Mouse (Mus musculus) stomach, postnatal 0 days (tissue): ENCODE measurements around the gene Mdp1.

Experiments used
- CTCF ChIP-seq: IDR thresholded peaks from 2 replicates; pipeline ENCODE4 v1.5.1; 2016; ENCODE audit warnings: antibody characterized with exemption, low read depth, mild to moderate bottlenecking, moderate library complexity
- EP300 ChIP-seq: optimal IDR thresholded peaks from 2 replicates; pipeline ENCODE3; 2016; ENCODE audit warnings: antibody characterized with exemption

DNA sequence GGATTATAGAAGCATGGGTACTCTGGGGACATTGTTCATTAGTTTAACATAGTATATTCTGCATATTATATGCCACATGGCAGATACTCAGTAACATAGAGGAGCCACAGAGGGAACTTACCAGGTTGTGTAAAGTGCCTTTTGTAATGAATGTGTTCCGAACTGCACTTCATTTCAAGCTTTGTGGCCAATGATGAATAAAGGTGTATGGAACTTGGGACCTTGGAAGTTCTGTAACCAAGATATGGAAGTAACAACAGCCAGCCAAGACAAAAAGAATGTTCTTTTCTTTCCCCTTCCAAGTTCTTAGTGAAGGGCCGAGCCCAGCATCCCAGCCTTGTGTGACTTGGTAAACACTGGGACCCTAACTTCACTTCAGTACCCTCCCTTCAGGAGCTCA is 10.4 kb downstream of the Mdp1 start, which contains the start of gene Tssk4:
- TF ChIP-seq CTCF, result no peak
- TF ChIP-seq EP300, result no peak
